Comparison of ENCODE assay signal across 8 mouse cellular contexts in the genomic region with DNA sequence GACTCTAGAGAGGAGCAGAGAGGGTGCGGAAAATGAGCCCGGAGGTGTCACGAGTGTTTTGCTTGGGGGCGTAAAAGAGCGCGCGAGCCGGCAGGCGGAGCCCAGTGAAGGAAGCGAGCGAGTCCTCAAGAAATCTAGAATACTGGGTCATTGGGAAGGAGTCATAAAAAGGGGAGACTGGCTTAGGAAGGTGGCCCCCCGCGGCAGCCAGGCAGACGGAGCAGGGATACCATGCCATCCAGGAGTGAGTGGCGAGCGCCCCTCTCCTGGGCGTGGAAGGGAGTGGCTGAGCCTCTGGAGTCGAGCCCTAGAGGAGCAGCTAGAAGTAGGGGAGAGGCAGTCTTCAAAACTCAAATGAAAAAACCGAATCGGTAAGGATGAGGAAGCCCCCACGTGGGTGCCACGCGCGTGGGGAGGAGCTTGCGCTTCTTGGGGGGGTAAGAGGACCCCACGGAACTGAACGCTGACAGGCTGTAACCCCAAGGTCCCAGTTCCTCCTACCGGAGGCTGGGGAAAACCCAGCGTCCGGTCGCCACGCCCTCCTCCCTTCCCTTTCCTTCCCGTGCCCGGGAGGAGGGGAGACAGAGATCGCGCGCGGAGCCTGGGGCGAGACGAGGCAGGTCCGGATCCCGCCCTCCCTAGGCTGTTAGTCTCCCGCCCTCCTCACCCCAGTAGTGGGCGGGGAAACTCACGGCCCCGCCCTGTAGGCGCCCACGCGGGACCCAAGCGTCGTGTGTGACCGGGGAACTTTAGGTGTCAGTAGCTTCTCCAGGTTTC. TPM values are rescaled to one million over a fixed set of nuclear protein-coding genes. Genes with fewer than 3 reads are reported as not detected.
A peak's percentile ranks its signal among the peaks of the same experiment; 100 is the strongest.
DNase-seq lines count a peak whose midpoint lies in the region; ATAC-seq and TF ChIP-seq lines count a peak whose summit lies in the region.

No protein-coding gene starts in this region.

- H3K4me2 ChIP-seq in CH12.LX (ENCODE audit: insufficient read depth, low read depth, poor library complexity, severe bottlenecking) = peak overlapping the region; percentile 55
- peak overlapping the region; percentile 53 for H3K4me2 ChIP-seq in forebrain, embryonic 16.5 days (ENCODE audit: low read length)
- H3K4me2 ChIP-seq in hindbrain, embryonic 15.5 days = peak overlapping the region; percentile 83
- peak overlapping the region; percentile 99 for H3K4me2 ChIP-seq in liver, embryonic 13.5 days

- intact Hi-C loops in left cerebral cortex, postnatal 25 days (cut with DNase I) = loop anchor here (2.0 kb wide), 1 partner anchor 18 kb away; no protein-coding TSS in a partner anchor

- dilution Hi-C loops in CH12.LX (cut with MboI; ENCODE audit: extremely low pct_ligation_motif_present, extremely low pct_unique_long_range_greater_than_20kb, low sequenced_read_pairs) = no loop called here

- TF ChIP-seq POLR2A in CH12.LX (IDR thresholded peaks at IDR 0.05; ENCODE audit: low read depth, low read length) = peak; percentile 76

- no peak for TF ChIP-seq RAD21 in CH12.LX (IDR thresholded peaks at IDR 0.05; ENCODE audit: low read depth, low read length)

- no peak; the same call in 1 of the 2 replicates for TF ChIP-seq EP300 in CH12.LX (IDR thresholded peaks at IDR 0.05; ENCODE audit: low read length)

- H3K79me2 ChIP-seq in CH12.LX (replicated peaks; ENCODE audit: control insufficient read depth, extremely low read depth, insufficient read depth, poor library complexity, severe bottlenecking) = peaks cover 25% of the 10 kb centered on the region

- peak in 1 of 2 experiments; percentile 24; a peak in 2 of 4 replicates for TF ChIP-seq CTCF in CH12.LX (conservative IDR thresholded peaks at IDR 0.05 in 1 of 2, IDR thresholded peaks at IDR 0.05 in 1 of 2; ENCODE audit: low read depth in 2 of 2, low read length in 2 of 2)

- ATAC-seq in forebrain, embryonic 16.5 days = no peak
- peak; percentile 32; the same call in 1 of the 2 replicates for ATAC-seq in hindbrain, embryonic 15.5 days (ENCODE audit: low FRiP score, low read depth)
- ATAC-seq in liver, embryonic 13.5 days (ENCODE audit: low read depth) = peak; percentile 81

- DNase-seq in CH12.LX (ENCODE audit: extremely low read depth) = peak; percentile 93
- peak; percentile 75 for DNase-seq in adrenal gland, postnatal 25 days
- DNase-seq in liver, embryonic 13.5 days = peak; percentile 85
- peak; percentile 80 to 86 for DNase-seq in natural killer cell, adult 2 months (ENCODE audit: low spot score in 2 of 2)
- DNase-seq in thymus, postnatal 25 days = peak; percentile 81
- no peak for DNase-seq in left cerebral cortex, postnatal 25 days (ENCODE audit: low spot score in 2 of 2)

- H3K9ac ChIP-seq in CH12.LX (ENCODE audit: insufficient read depth, low read depth) = peak overlapping the region; percentile 98
- peak overlapping the region; percentile 44 for H3K9ac ChIP-seq in forebrain, embryonic 16.5 days (replicated peaks; ENCODE audit: low read depth, low read length)
- H3K9ac ChIP-seq in hindbrain, embryonic 15.5 days = peak overlapping the region; percentile 32; the same call in 1 of the 2 replicates
- H3K9ac ChIP-seq in liver, embryonic 13.5 days = peak overlapping the region; percentile 90

- WGBS in forebrain, embryonic 16.5 days = 1% methylated on average over 51 of the region's 52 CpGs
- WGBS in hindbrain, embryonic 15.5 days = 2% methylated on average over 46 of the region's 52 CpGs
- under 1% methylated on average over 52 of the region's 52 CpGs for WGBS in liver, embryonic 13.5 days (ENCODE audit: insufficient replicate concordance)

- H3K4me1 ChIP-seq in CH12.LX (ENCODE audit: control insufficient read depth in 1 of 2, insufficient read depth in 2 of 2) = peaks cover 11 to 34% of the 10 kb centered on the region in 2 experiments
- peaks cover 34% of the 10 kb centered on the region for H3K4me1 ChIP-seq in forebrain, embryonic 16.5 days (replicated peaks; ENCODE audit: control insufficient read depth, insufficient read depth, low read length)
- peaks cover 31% of the 10 kb centered on the region for H3K4me1 ChIP-seq in hindbrain, embryonic 15.5 days (replicated peaks)
- peaks cover 86% of the 10 kb centered on the region for H3K4me1 ChIP-seq in liver, embryonic 13.5 days (replicated peaks)

- H3K9me3 ChIP-seq in CH12.LX (replicated peaks; ENCODE audit: low read length) = no peaks in the 10 kb centered on the region
- no peaks in the 10 kb centered on the region for H3K9me3 ChIP-seq in forebrain, embryonic 16.5 days (ENCODE audit: control insufficient read depth, low read length)
- H3K9me3 ChIP-seq in hindbrain, embryonic 15.5 days = no peaks in the 10 kb centered on the region
- H3K9me3 ChIP-seq in liver, embryonic 13.5 days (replicated peaks) = no peaks in the 10 kb centered on the region

- H3K27ac ChIP-seq in CH12.LX (ENCODE audit: insufficient read depth, low read depth) = peak overlapping the region; percentile 64
- H3K27ac ChIP-seq in forebrain, embryonic 16.5 days (ENCODE audit: low read length) = no peak overlapping the region
- no peak overlapping the region for H3K27ac ChIP-seq in hindbrain, embryonic 15.5 days (replicated peaks)
- peak overlapping the region; percentile 92 for H3K27ac ChIP-seq in liver, embryonic 13.5 days

- in situ Hi-C loops in CH12.LX (cut with MboI; ENCODE audit: low pct_ligation_motif_present, low pct_unique_long_range_greater_than_20kb, low sequenced_read_pairs) = no loop called here

- H3K4me3 ChIP-seq in CH12.LX (replicated peaks in 1 of 3; ENCODE audit: low read depth in 2 of 3, low read length in 2 of 3, poor library complexity in 1 of 3) = peak overlapping the region; percentile 73 to 87 (median 83)
- peak overlapping the region; percentile 43 for H3K4me3 ChIP-seq in forebrain, embryonic 16.5 days (replicated peaks; ENCODE audit: low read length)
- H3K4me3 ChIP-seq in hindbrain, embryonic 15.5 days = peak overlapping the region; percentile 40
- H3K4me3 ChIP-seq in liver, embryonic 13.5 days (replicated peaks) = peak overlapping the region; percentile 82

- H3K36me3 ChIP-seq in CH12.LX (replicated peaks in 1 of 2; ENCODE audit: control insufficient read depth in 1 of 2, insufficient read depth in 1 of 2, low read length in 1 of 2) = peaks cover 16 to 50% of the 10 kb centered on the region in 2 experiments
- H3K36me3 ChIP-seq in forebrain, embryonic 16.5 days (ENCODE audit: control insufficient read depth, insufficient read depth) = no peaks in the 10 kb centered on the region
- no peaks in the 10 kb centered on the region for H3K36me3 ChIP-seq in hindbrain, embryonic 15.5 days
- peaks cover 26% of the 10 kb centered on the region for H3K36me3 ChIP-seq in liver, embryonic 13.5 days

- H3K27me3 ChIP-seq in CH12.LX (replicated peaks) = no peaks in the 10 kb centered on the region
- peaks cover 58% of the 10 kb centered on the region for H3K27me3 ChIP-seq in forebrain, embryonic 16.5 days (replicated peaks; ENCODE audit: control insufficient read depth, insufficient read depth, low read length)
- H3K27me3 ChIP-seq in hindbrain, embryonic 15.5 days = peaks cover 65% of the 10 kb centered on the region
- H3K27me3 ChIP-seq in liver, embryonic 13.5 days = no peaks in the 10 kb centered on the region

RNA-seq across cellular contexts. Expression of a gene that starts 2.2 kb away (rescaled TPM):
- total RNA-seq in CH12.LX (2012; rRNA removed) = 25.9 and 28.8 TPM in 2 replicates
- 8.7 and 9.2 TPM in 2 replicates for total RNA-seq in CH12.LX (2014; rRNA removed)
- 104 and 109 TPM in 2 replicates for polyA plus RNA-seq in CH12.LX (2012; ENCODE audit: insufficient read length, low read depth)
- 37.0 and 43.7 TPM in 2 replicates for total RNA-seq in adrenal gland, postnatal 25 days (2021)
- 0.54 and 0.93 TPM in 2 replicates for polyA plus RNA-seq in forebrain, embryonic 16.5 days (2015; fragmentation: Nextera tagmentation; extraction: Ambion mirVana)
- polyA plus RNA-seq in hindbrain, embryonic 15.5 days (2015; fragmentation: Nextera tagmentation; extraction: Ambion mirVana) = 0.84 and 0.87 TPM in 2 replicates
- polyA plus RNA-seq in liver, embryonic 13.5 days (2015; fragmentation: Nextera tagmentation; extraction: Ambion mirVana) = 6.1 and 6.9 TPM in 2 replicates
- 1 to 10 TPM; 9.3 to 9.4 TPM for total RNA-seq in left cerebral cortex, postnatal 25 days (2021)

RNA-seq across cellular contexts. Expression of a gene that starts 8.4 kb away (rescaled TPM):
- 13.1 and 15.8 TPM in 2 replicates for total RNA-seq in CH12.LX (2012; rRNA removed)
- total RNA-seq in CH12.LX (2014; rRNA removed) = 9.3 and 10.0 TPM in 2 replicates
- 21.2 and 23.8 TPM in 2 replicates for polyA plus RNA-seq in CH12.LX (2012; ENCODE audit: insufficient read length, low read depth)
- total RNA-seq in adrenal gland, postnatal 25 days (2021) = 12.7 and 20.3 TPM in 2 replicates
- 35.6 and 41.3 TPM in 2 replicates for polyA plus RNA-seq in forebrain, embryonic 16.5 days (2015; fragmentation: Nextera tagmentation; extraction: Ambion mirVana)
- polyA plus RNA-seq in hindbrain, embryonic 15.5 days (2015; fragmentation: Nextera tagmentation; extraction: Ambion mirVana) = 41.1 and 42.8 TPM in 2 replicates
- 21.8 and 25.1 TPM in 2 replicates for polyA plus RNA-seq in liver, embryonic 13.5 days (2015; fragmentation: Nextera tagmentation; extraction: Ambion mirVana)
- total RNA-seq in left cerebral cortex, postnatal 25 days (2021) = 10 to 100 TPM; 23.5 to 24.9 TPM

RNA-seq across cellular contexts. Expression of a gene that starts 14.0 kb away (rescaled TPM):
- total RNA-seq in CH12.LX (2012; rRNA removed) (0.17 and 0.55 TPM in 2 replicates), CH12.LX (2014; rRNA removed) (not detected in 2 replicates)
- polyA plus RNA-seq in CH12.LX (2012; ENCODE audit: insufficient read length, low read depth) = 1.3 and 1.9 TPM in 2 replicates
- total RNA-seq in adrenal gland, postnatal 25 days (2021) = 2.0 TPM in 1 of 2 replicates, not detected in the other
- 13.5 and 28.3 TPM in 2 replicates for polyA plus RNA-seq in forebrain, embryonic 16.5 days (2015; fragmentation: Nextera tagmentation; extraction: Ambion mirVana)
- 65.6 and 72.7 TPM in 2 replicates for polyA plus RNA-seq in hindbrain, embryonic 15.5 days (2015; fragmentation: Nextera tagmentation; extraction: Ambion mirVana)
- 1.0 and 1.1 TPM in 2 replicates for polyA plus RNA-seq in liver, embryonic 13.5 days (2015; fragmentation: Nextera tagmentation; extraction: Ambion mirVana)
- 10 to 100 TPM; 33.1 to 36.3 TPM for total RNA-seq in left cerebral cortex, postnatal 25 days (2021)

RNA-seq across cellular contexts. Expression of a gene that starts 29.9 kb away (rescaled TPM):
- total RNA-seq in CH12.LX (2012; rRNA removed) (14.1 and 14.4 TPM in 2 replicates), CH12.LX (2014; rRNA removed) (4.5 and 5.7 TPM in 2 replicates)
- polyA plus RNA-seq in CH12.LX (2012; ENCODE audit: insufficient read length, low read depth) = 38.8 and 44.8 TPM in 2 replicates
- 54.4 and 61.9 TPM in 2 replicates for total RNA-seq in adrenal gland, postnatal 25 days (2021)
- 29.5 and 33.7 TPM in 2 replicates for polyA plus RNA-seq in forebrain, embryonic 16.5 days (2015; fragmentation: Nextera tagmentation; extraction: Ambion mirVana)
- 30.9 and 40.9 TPM in 2 replicates for polyA plus RNA-seq in hindbrain, embryonic 15.5 days (2015; fragmentation: Nextera tagmentation; extraction: Ambion mirVana)
- 8.8 and 10.7 TPM in 2 replicates for polyA plus RNA-seq in liver, embryonic 13.5 days (2015; fragmentation: Nextera tagmentation; extraction: Ambion mirVana)
- 10 to 100 TPM; 61.8 to 70.1 TPM for total RNA-seq in left cerebral cortex, postnatal 25 days (2021)

RNA-seq across cellular contexts. Expression of a gene that starts 30.0 kb away (rescaled TPM):
- total RNA-seq in CH12.LX (2012; rRNA removed) = 105 and 116 TPM in 2 replicates
- 114 and 123 TPM in 2 replicates for total RNA-seq in CH12.LX (2014; rRNA removed)
- polyA plus RNA-seq in CH12.LX (2012; ENCODE audit: insufficient read length, low read depth) = 102 and 125 TPM in 2 replicates
- 47.6 and 59.4 TPM in 2 replicates for total RNA-seq in adrenal gland, postnatal 25 days (2021)
- 46.5 and 48.3 TPM in 2 replicates for polyA plus RNA-seq in forebrain, embryonic 16.5 days (2015; fragmentation: Nextera tagmentation; extraction: Ambion mirVana)
- polyA plus RNA-seq in hindbrain, embryonic 15.5 days (2015; fragmentation: Nextera tagmentation; extraction: Ambion mirVana) = 39.3 and 41.8 TPM in 2 replicates
- 62.3 and 68.8 TPM in 2 replicates for polyA plus RNA-seq in liver, embryonic 13.5 days (2015; fragmentation: Nextera tagmentation; extraction: Ambion mirVana)
- 10 to 100 TPM; 24.0 to 24.4 TPM for total RNA-seq in left cerebral cortex, postnatal 25 days (2021)

Comparison
In these comparisons a context has a peak if more than half of its experiments do, and no peak if none do; other contexts are left out.
1. DNase-seq: peak in CH12.LX (single experiment), adrenal gland, postnatal 25 days (single experiment), liver, embryonic 13.5 days (single experiment), natural killer cell, adult 2 months (2 of 2) and thymus, postnatal 25 days (single experiment); none in left cerebral cortex, postnatal 25 days (0 of 2).
2. H3K27ac ChIP-seq: peak in CH12.LX (single experiment) and liver, embryonic 13.5 days (single experiment); none in forebrain, embryonic 16.5 days (single experiment) and hindbrain, embryonic 15.5 days (single experiment).
3. H3K9ac ChIP-seq: peak in every context shown above with its lines; median percentile 98 in CH12.LX; 90 in liver, embryonic 13.5 days; 44 in forebrain, embryonic 16.5 days; 32 in hindbrain, embryonic 15.5 days.
4. RNA of a gene that starts 2.2 kb away (polyA plus RNA-seq): 104 to 109 TPM in CH12.LX; 6.1 to 6.9 TPM in liver, embryonic 13.5 days, 0.84 to 0.87 TPM in hindbrain, embryonic 15.5 days and 0.54 to 0.93 TPM in forebrain, embryonic 16.5 days; every median in the first group is over 10 times any median in the second.
5. Peak in every context shown above with its lines, with median percentiles within 50 percentile points of each other: H3K4me2 ChIP-seq and H3K4me3 ChIP-seq.